Mouse (Mus musculus): ENCODE data around the gene Gm6525.

Gene Gm6525

DNA sequence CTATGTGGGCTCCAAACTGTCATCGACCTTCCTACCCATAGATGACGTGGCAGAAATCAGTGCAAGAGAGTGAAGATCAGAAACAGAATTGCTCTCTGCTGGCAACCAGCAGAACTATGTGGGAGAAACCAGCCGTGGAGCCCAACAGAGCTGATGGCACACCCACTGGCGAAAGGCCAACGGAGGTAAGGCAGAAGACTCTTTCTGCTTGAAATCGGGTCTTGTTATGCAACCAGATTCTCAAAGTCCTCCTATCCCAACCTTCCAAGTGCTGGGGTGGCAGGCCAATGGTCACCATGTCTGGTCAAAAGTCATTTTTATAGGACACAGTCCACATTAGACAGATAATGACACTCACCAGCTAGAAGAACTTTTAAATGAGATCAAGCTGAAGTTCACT is 40.6 kb downstream of the Gm6525 start:
- no peak for DNase-seq (ENCODE audit: low read depth)

DNA sequence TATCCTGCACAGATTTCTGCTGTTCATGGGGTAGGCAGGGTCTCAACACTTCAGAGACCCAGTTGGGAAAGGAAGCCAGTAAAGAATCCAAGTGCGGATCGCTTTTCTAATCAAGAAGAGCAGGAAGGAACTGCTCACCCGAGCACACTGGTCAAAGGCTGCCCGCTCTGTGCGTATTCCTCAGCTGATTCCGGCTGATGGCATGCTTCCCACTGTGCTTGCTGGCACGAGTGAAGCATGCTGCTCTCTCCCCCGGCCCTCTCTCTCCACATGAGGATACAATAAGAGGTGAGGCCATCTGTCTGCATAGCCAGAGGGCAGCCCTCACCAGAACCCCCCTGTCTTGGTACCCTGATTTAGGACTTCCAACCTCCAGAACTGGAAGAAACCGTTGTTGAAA is 41.3 kb downstream of the Gm6525 start:
- no peak for DNase-seq (ENCODE audit: low read depth)

DNA sequence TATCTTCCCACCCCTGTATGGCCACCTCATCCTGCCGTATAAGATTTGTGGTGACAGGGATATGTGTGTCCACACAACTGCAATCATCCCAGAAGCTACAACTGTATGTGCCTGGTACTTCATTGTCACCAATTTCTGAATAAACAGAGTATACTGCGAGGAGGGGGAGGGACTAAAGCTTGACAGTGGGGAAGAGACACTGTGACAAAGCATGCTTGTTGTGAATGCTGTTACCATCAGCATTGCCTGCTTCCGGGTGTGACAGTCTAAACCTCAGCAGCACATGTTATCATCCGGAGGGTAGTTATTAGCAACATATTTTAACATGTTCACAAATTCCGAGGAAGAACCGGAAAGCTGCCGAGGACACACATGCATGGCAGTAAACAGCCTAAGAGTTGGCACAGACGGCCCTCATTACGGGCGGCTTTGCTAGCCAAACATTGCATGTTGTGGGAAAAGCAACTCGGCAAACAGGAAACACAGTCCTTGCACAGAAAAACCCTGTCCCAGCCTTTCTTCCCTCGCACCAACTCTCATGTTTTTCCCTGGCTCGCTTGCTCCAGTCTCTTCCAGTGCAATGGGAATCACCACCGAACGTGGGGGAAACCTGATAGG is 41.9 kb downstream of the Gm6525 start:
- no peak for DNase-seq (ENCODE audit: low read depth)

DNA sequence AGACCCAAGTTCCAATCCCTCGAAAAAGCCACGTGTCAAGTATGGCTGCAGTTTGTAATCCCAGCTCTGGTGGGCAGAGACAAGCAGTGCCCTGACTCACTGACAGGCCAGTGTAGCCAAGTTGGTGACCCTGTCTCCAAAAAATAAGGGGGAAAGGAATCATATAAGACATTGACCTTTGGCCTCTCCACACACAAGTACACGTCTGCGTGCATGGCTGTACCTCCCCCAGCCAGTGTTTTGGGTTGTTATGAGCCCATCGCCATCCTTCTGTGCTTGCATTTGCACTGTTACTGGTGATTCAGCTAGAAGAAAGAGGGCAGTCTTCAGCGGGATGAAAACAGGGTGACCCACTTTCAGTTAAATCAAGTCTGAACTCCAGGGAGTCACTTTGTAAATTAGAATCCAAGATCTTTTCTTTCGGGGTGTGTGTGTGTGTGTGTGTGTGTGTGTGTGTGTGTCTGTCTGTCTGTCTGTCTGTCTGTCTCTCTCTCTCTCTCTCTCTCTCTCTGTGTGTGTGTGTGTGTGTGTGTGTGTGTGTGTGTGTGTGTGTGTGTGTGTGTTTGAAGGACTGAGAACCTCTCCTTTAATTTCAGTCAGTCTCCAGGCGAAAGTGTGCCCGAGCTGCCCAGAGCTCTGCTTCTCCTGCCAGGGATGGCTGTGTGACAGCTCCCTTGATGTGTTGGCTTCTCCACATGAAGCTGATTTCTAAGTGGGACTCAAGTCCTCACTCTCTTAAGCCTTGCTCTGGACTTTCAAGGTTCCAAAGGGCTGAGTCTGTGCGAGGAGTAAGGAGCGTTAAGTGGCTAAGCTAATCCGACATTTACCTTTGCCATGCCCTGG is 43.4 kb downstream of the Gm6525 start:
- no peak for DNase-seq (ENCODE audit: low read depth)

DNA sequence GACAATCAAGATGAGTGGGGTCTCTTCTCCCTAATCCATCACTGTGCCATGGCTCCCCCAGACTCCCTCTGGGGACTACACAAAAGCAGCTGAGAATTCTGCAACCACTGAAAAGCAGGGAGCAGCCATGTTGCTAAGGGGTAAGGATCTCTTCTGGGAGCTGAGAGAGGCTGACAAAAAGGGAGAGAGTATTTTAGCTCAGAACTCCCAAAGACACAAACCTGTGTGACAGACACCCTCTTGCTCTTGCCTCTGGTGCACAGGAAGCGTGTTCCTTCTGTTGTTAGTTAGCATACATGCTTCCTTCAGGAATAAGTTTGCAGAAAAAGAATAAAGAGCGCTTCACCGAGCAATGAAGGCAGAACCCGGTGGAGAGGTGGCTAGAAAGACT is 44.1 kb downstream of the Gm6525 start:
- no peak for DNase-seq (ENCODE audit: low read depth)

DNA sequence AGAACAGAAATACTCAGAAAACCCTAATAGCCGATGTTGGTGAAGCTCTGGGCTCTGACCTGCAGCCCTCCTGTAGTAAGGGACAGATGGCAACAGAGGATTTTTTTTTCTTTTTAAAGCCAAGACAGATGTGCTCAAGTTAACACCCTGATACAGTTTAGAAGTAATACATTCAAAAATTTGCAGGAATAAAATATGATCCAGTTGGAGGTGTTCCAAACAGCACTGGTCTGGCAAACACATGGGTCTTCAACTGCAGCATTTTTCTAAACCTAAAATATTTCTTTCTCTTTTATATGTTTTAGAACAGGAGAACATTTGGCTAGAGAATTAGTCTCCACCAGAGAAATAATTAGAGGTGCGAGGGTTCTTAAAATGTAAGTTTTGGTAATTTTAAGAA is 44.6 kb downstream of the Gm6525 start:
- DNase-seq (ENCODE audit: low read depth): no peak

DNA sequence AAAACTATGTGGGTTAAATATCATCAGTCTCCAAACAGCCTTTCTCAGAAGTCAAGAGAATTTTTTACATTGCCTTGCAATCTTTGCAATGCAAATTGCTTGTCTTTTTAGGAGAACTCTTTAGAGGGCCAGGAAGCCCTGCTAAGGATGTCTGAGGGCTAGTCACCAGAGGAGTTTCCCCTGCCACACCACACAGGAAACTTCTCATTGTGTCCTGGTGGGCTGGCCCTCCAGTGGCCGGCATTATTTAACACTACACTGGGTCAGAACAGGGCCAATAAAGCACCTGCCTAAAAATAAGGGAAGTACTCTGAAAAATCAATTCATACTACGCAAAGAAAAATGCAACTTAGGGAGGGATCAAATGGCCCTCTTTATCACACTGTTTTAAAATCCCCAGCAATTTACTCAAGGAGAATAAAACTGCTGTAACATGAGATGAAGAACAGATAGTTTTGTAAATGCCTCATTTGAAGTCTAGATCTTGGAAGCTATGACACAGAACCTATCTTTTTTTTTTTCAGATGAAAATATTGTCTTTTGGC is 45.3 kb downstream of the Gm6525 start:
- no peak for DNase-seq (ENCODE audit: low read depth)

DNA sequence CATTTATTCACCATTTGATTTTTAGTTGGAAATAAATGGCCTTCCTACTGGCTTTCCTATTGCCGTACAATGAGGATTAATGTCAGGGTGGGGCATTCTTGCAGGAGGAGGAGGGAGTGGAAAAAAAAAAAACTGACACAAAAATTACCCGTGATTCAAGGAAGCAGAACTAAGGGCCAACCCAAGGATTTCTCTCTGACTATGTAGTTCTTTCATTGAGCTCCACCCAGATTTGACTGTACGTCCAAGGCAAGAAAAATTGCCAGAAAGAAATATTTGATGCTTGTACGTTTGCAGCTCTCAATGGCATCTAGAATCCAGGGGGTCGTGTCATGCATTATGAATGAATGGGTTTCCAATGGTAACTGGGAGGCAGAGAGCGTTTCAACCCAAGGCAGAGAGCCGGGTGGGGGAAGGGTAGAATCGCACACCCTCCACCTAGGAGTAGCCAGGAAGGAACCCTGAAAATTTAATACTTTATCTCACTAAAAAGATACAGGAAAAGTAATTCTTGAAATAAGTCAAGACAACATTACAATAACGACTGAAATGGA is 45.9 kb downstream of the Gm6525 start:
- no peak for DNase-seq (ENCODE audit: low read depth)

DNA sequence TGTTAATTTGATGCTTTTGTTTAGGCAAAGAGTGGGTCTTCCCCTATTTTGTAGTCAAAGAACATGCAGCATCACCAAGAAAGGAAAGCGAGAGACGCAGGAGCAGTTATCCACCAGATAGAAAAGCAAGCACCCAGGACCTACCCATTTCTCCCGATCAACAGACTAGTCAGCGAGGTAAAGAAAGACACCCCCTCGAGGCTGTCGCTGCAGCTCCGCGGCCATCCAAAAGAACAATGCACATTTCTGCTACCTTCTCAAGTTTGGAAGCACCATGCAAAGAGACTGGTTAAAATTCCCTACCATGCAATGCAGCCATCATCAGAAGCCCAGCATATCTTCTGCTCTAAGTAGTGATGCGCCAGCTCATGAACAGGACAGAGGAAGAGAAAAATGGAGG is 46.4 kb downstream of the Gm6525 start:
- DNase-seq (ENCODE audit: low read depth): no peak

DNA sequence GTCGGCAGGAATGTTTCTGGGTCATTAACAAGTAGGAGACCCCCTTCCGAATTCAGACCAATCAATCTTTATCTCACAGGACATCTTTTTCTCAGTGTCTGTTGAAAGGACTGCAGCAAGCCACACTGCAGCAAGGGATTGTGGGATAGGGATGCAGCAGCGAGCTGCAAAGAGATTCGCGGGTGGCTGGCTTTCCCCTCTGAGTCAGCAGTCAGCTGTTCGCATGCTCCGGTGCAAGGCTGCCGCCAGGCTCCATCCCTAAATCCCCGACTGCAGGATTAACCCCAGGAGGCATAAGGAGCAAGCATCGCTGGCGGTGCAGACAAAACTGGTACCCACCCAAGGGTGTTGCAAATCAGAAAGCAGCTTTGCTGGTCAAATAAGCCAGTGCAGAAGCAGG is 46.8 kb downstream of the Gm6525 start:
- DNase-seq (ENCODE audit: low read depth): no peak

Measured in c-Kit-positive CD71-negative TER-119-negative erythroid progenitor cells, embryonic 14.5 days (primary cell).